Comparison of ENCODE assay signal across 8 mouse cellular contexts in genomic region chr1:175492683-175493043, GRCm38 (mm10). TPM values are rescaled to one million over a fixed set of nuclear protein-coding genes. Genes with fewer than 3 reads are reported as not detected.
DNase-seq lines count a peak whose midpoint lies in the region; ATAC-seq and TF ChIP-seq lines count a peak whose summit lies in the region.

No protein-coding gene starts in this region.

- peak overlapping the region; percentile 53 for H3K9ac ChIP-seq in liver, adult 2 months (ENCODE audit: low read depth, low read length)
- peak overlapping the region; percentile 67 for H3K9ac ChIP-seq in embryonic facial prominence, embryonic 12.5 days
- no peak overlapping the region for H3K9ac ChIP-seq in intestine, postnatal 0 days (ENCODE audit: low read depth, low read length)
- H3K9ac ChIP-seq in neural tube, embryonic 15.5 days (replicated peaks) = peak overlapping the region; percentile 80

- 0 out of 2 replicates have a peak, but pooled peaks cover 2% of the 10 kb centered on the region for H3K4me1 ChIP-seq in liver, adult 2 months (ENCODE audit: control insufficient read depth, insufficient read depth, low read length)
- H3K4me1 ChIP-seq in embryonic facial prominence, embryonic 12.5 days = no peaks in the 10 kb centered on the region
- H3K4me1 ChIP-seq in intestine, postnatal 0 days (replicated peaks; ENCODE audit: control insufficient read depth, insufficient read depth, low read length) = no peaks in the 10 kb centered on the region
- H3K4me1 ChIP-seq in neural tube, embryonic 15.5 days = peaks cover 26% of the 10 kb centered on the region

- peaks cover 3% of the 10 kb centered on the region for H3K27me3 ChIP-seq in liver, adult 2 months (ENCODE audit: control insufficient read depth, insufficient read depth, low read length)
- H3K27me3 ChIP-seq in embryonic facial prominence, embryonic 12.5 days = peaks cover 20% of the 10 kb centered on the region; the same call in 1 of the 2 replicates
- H3K27me3 ChIP-seq in intestine, postnatal 0 days (replicated peaks; ENCODE audit: control insufficient read depth, insufficient read depth, low read length) = peaks cover 12% of the 10 kb centered on the region
- H3K27me3 ChIP-seq in neural tube, embryonic 15.5 days (replicated peaks) = no peaks in the 10 kb centered on the region

- WGBS in liver, adult 2 months = 3% methylated on average over 11 of the region's 11 CpGs
- 2% methylated on average over 11 of the region's 11 CpGs for WGBS in embryonic facial prominence, embryonic 12.5 days
- 2% methylated on average over 11 of the region's 11 CpGs for WGBS in intestine, postnatal 0 days
- WGBS in neural tube, embryonic 15.5 days = 0% methylated on average over 11 of the region's 11 CpGs

- peak overlapping the region; percentile 64 for H3K4me3 ChIP-seq in liver, adult 2 months (ENCODE audit: insufficient read depth, low read depth, low read length)
- peak overlapping the region; percentile 66 for H3K4me3 ChIP-seq in embryonic facial prominence, embryonic 12.5 days
- H3K4me3 ChIP-seq in intestine, postnatal 0 days (ENCODE audit: low read depth, low read length) = peak overlapping the region; percentile 54
- peak overlapping the region; percentile 88 for H3K4me3 ChIP-seq in neural tube, embryonic 15.5 days (replicated peaks)

- H3K9me3 ChIP-seq in embryonic facial prominence, embryonic 12.5 days = no peaks in the 10 kb centered on the region
- no peaks in the 10 kb centered on the region for H3K9me3 ChIP-seq in intestine, postnatal 0 days (ENCODE audit: control insufficient read depth)
- no peaks in the 10 kb centered on the region for H3K9me3 ChIP-seq in neural tube, embryonic 15.5 days (replicated peaks)

- no peak for DNase-seq in liver, adult 2 months (ENCODE audit: extremely low read depth, low read depth, low spot score)
- no peak for DNase-seq in liver
- DNase-seq in adrenal gland, postnatal 36 days = no peak
- DNase-seq in right cerebral cortex, postnatal 10 days (ENCODE audit: low spot score in 2 of 2) = no peak
- no peak for DNase-seq in right cerebral cortex, adult 18-20 months

- H3K27ac ChIP-seq in liver, adult 2 months (replicated peaks; ENCODE audit: insufficient read depth, low read depth, low read length) = no peak overlapping the region
- no peak overlapping the region for H3K27ac ChIP-seq in embryonic facial prominence, embryonic 12.5 days
- H3K27ac ChIP-seq in intestine, postnatal 0 days (ENCODE audit: low read depth, low read length) = no peak overlapping the region
- peak overlapping the region; percentile 95 for H3K27ac ChIP-seq in neural tube, embryonic 15.5 days (replicated peaks)

- no peak for TF ChIP-seq POLR2A in liver, adult 2 months (IDR thresholded peaks at IDR 0.05; ENCODE audit: extremely low read depth, insufficient read depth, low read length)

- ATAC-seq in embryonic facial prominence, embryonic 12.5 days (ENCODE audit: insufficient number of reproducible peaks, insufficient read depth, low FRiP score, low TSS enrichment) = no peak; the same call in 1 of the 2 replicates
- ATAC-seq in intestine, postnatal 0 days = no peak
- peak; percentile 86 for ATAC-seq in neural tube, embryonic 15.5 days (ENCODE audit: low FRiP score)

- no peaks in the 10 kb centered on the region for H3K36me3 ChIP-seq in liver, adult 2 months (ENCODE audit: control insufficient read depth, insufficient read depth, low read length)
- no peaks in the 10 kb centered on the region for H3K36me3 ChIP-seq in embryonic facial prominence, embryonic 12.5 days
- no peaks in the 10 kb centered on the region for H3K36me3 ChIP-seq in intestine, postnatal 0 days (ENCODE audit: control insufficient read depth, insufficient read depth)
- H3K36me3 ChIP-seq in neural tube, embryonic 15.5 days = no peaks in the 10 kb centered on the region

- H3K79me2 ChIP-seq in liver, adult 2 months (ENCODE audit: control insufficient read depth, insufficient read depth, low read length) = no peaks in the 10 kb centered on the region

- TF ChIP-seq CTCF in liver, adult 2 months (IDR thresholded peaks at IDR 0.05; ENCODE audit: low read depth, low read length) = no peak
- no peak for TF ChIP-seq CTCF in intestine, postnatal 0 days (IDR thresholded peaks at IDR 0.05; ENCODE audit: low read depth)

- H3K4me2 ChIP-seq in embryonic facial prominence, embryonic 12.5 days (replicated peaks) = peak overlapping the region; percentile 99
- H3K4me2 ChIP-seq in intestine, postnatal 0 days (replicated peaks; ENCODE audit: low read depth) = peak overlapping the region; percentile 96
- H3K4me2 ChIP-seq in neural tube, embryonic 15.5 days = peak overlapping the region; percentile 79

RNA-seq across cellular contexts. Expression of gene Rgs7, which starts 0.4 kb away (rescaled TPM):
- total RNA-seq in liver, adult 2 months (2014; rRNA removed) = 0.09 and 0.40 TPM in 2 replicates
- polyA plus RNA-seq in liver, adult 2 months (2012; rRNA removed) = 0.11 TPM in 1 of 2 replicates, not detected in the other
- 2.3 and 2.4 TPM in 2 replicates for polyA plus RNA-seq in embryonic facial prominence, embryonic 12.5 days (2016; fragmentation: Nextera tagmentation; extraction: Ambion mirVana)
- polyA plus RNA-seq in intestine, postnatal 0 days (2015; fragmentation: Nextera tagmentation; extraction: Ambion mirVana) = 0.55 and 0.63 TPM in 2 replicates
- 41.7 and 48.2 TPM in 2 replicates for polyA plus RNA-seq in neural tube, embryonic 15.5 days (2015; fragmentation: Nextera tagmentation; extraction: Ambion mirVana)
- 10 to 100 TPM; 10.5 to 12.1 TPM for total RNA-seq in adrenal gland, postnatal 36 days (2021)

Comparison
In these comparisons a context has a peak if more than half of its experiments do, and no peak if none do; other contexts are left out.
1. RNA of gene Rgs7, which starts 0.4 kb away (polyA plus RNA-seq): 41.7 to 48.2 TPM in neural tube, embryonic 15.5 days; 2.3 to 2.4 TPM in embryonic facial prominence, embryonic 12.5 days, 0.55 to 0.63 TPM in intestine, postnatal 0 days and 0.11 TPM in liver, adult 2 months; every median in the first group is over 10 times any median in the second.
2. Peak in every context shown above with its lines, with median percentiles within 50 percentile points of each other: H3K4me3 ChIP-seq and H3K4me2 ChIP-seq.